Mouse (Mus musculus) G1E (cell line): ENCODE measurements at regions not wholly inside any gene's neighbourhood (a gene's known extent, or its start where the extent isn't known, plus 50 kb on each side); places are given as distances from the start of the nearest gene placed in this dataset.

Source experiments
- CTCF ChIP-seq: IDR thresholded peaks from 2 replicates; pipeline ENCODE4 v1.5.1; 2012; ENCODE audit warnings: low read depth, low read length, inconsistent platforms, mixed read lengths
- TAL1 ChIP-seq: conservative IDR thresholded peaks from 2 replicates; pipeline ENCODE4 v1.6.1; 2012; ENCODE audit warnings: low read depth, low read length, inconsistent platforms, mixed read lengths

DNA sequence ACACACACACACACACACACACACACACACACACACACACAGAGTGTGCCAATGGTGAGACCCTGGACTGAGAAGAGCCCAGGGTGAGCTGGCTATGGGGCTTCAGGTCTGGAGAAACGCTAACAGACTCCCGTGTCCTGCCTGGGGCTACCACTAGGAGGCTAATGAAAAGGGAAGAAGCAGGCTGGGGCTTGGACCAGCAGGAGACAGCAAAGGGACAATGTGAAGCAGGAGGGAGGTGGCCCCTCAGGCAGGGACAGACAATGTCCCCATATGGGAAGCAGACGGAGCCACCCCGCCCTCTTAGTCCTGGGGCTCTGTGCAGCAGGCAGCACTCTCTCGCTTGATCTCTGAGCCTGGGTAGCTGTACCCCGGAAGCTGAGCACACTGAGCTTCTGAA is 93.1 kb downstream of the Hif1an start:
- TF ChIP-seq TAL1 (no peak), CTCF (no peak)
